Mouse (Mus musculus): ENCODE data around the gene Clec16a.

The Clec16a gene

GRCm38 (mm10) chr16:10660526-10660925 is 115.4 kb downstream of the Clec16a start:
- in situ Hi-C loops (cut with MboI; ENCODE audit: low pct_unique_long_range_greater_than_20kb in 1 of 2, low sequenced_read_pairs in 2 of 2, unreplicated experiment in 1 of 2), result no loop called here

DNA sequence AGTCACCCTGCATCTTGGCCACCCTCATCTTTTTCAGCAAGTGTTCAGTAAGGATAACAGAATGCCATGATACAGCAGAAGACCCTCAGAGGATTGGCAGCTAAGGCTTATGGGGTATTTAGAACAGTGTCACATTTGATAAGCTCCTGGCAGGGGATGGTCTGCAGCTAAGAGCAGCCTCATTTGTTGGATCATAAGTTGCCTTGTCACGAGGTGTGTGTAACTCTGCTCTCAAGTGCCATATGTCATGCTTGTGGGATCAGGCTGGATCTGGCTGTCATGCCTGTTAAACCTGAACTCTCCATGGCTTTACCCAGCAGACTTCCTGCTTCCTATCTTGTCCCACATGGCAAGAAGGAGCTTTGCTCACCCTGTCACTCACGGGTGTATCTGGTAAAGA is 116.2 kb downstream of the Clec16a start:
- in situ Hi-C loops (cut with MboI; ENCODE audit: low pct_unique_long_range_greater_than_20kb in 1 of 2, low sequenced_read_pairs in 2 of 2, unreplicated experiment in 1 of 2), result no loop called here

DNA sequence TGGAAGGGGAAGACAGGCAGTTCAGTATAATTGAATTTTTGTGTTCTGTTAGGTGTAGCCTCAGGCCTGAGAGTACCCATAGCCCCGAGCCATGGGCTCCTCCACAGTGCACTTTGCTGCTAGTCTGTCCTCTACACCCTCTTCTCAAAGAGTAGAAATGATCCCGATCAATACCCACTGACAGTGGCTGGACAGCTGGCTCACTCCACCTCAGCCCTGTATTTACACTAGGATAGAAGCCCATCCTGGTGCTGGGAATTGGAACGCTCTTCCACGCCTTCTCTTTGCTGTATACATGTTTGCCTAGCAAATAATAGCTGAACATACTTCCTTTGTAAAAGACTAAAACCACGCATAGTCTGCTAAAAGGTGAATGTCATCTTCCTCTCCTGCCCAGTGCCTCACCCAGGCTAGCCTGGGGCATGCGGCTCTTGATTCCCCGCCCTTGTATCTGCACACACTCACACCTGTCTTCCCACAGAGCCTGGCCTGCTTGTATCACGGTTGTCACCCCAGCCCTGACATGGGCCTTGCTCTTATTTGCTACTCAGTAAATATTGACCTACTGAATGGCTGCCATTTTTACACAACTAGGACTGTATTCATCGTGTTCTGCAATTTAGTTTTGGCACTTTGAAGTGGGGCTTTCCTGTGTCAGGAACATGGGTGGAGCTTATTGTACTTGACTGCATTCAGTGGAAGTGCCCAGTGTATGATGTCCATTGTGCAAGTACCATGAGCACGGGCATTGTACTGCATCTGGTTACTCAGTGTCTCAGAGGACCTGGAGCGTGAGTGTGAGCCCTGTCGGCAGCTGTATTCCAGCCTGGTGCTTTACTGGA is 119.0 kb downstream of the Clec16a start:
- in situ Hi-C loops (cut with MboI; ENCODE audit: low pct_unique_long_range_greater_than_20kb in 1 of 2, low sequenced_read_pairs in 2 of 2, unreplicated experiment in 1 of 2), result no loop called here

DNA sequence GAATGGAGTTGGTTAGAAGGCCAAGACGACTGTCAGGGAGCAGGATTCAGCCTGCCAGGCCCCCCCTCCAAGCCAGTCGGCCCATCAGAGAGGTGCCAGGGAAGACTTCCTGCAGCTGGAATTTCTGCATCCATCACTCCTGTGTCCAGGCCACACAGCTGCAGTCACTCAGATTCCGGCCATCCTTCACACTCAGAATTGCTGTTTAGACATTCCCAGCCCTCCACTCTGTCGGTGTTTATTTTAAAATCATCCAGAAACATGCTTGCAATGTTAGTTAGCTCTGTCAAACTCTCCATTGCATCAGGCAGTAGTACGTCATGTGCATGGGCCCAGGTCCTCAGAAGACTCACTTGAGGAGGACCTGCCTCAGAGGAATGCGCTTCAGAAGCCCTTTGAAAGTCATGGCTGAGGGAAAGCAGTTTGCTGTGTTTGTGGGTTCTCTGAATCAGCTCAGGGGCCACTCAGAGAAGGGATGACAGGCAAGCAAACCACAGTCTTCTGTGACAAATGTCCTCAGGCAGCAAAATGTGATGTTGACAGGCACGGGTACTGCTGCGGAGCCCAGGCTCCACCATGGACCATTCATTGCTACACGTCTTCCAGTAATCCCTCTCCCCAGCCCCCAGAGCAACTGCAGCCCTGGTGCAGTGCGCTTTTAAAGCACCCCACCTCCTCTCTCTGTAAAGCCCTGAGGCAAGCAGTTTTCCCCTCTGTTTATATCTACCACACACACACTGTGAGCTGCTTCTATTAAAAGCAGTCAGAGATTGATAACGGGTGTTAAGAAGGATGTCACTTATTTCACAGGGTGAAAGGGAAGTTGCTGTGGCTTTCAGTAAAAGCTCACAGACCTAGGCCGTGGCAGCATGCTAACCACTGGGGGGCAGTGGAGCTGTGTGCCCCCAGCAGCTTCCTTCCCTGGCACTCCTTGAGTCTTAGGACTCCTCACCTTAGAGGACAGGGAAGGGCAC is 120.1 kb downstream of the Clec16a start:
- in situ Hi-C loops (cut with MboI; ENCODE audit: low pct_unique_long_range_greater_than_20kb in 1 of 2, low sequenced_read_pairs in 2 of 2, unreplicated experiment in 1 of 2), result no loop called here

DNA sequence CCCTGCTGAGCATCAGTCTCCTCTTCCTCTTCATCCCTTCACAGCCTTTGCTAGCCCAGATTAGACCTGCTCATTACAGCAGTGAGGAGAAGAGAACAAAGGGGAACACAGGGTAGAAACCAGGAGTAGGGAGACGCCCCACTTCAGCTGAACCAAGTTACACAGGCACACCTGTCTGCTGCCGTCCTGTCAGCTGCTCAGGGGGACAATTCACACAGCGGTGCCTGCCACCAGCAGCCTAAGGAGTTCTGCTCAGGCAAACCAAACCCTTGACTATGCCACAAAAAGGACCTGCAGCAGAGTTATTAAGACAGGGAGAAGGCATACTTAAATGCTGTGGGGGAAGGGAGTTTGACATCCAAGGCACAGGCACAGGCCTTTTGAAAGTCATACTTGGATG is 121.6 kb downstream of the Clec16a start:
- in situ Hi-C loops (cut with MboI; ENCODE audit: low pct_unique_long_range_greater_than_20kb in 1 of 2, low sequenced_read_pairs in 2 of 2, unreplicated experiment in 1 of 2), result no loop called here

- in situ Hi-C loops (cut with MboI; ENCODE audit: low pct_unique_long_range_greater_than_20kb in 1 of 2, low sequenced_read_pairs in 2 of 2, unreplicated experiment in 1 of 2), result no loop called here
Measured at GRCm38 (mm10) chr16:10668453-10668852, 123.3 kb downstream of the Clec16a start.

DNA sequence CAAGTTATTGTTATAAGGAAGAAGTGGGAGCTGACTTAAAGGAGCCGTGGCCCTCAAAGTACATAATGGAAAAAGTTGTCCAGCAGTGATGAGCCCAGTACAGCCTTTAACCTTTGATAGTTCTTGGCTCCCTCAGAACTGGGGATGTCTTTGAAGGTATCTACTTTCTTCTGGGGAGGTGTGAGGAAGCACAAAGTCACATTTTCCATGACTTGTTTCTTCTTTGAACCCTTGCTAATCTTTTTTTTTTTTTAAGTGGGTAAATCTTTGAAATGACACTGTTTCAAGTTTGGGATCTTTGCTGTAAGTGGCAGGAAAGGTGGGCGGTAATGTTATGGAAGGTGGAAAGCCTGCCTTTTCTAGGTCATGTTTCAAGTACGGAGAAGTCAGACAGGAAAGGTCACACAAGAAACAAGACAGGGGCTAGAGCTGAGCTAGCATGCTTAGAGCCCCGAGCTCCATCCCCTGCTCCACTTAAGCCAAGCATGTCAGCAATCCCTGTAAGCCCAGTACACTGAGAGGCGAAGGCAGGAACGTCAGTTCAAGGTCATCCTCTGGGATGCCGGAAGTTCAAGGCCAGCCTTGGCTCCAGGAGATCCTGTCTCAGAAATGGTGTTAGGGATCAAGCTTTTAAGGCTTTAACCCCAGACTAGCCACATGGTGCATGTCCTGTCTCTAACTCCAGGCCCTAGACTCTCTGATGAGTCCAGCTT is 124.0 kb downstream of the Clec16a start:
- in situ Hi-C loops (cut with MboI; ENCODE audit: low pct_unique_long_range_greater_than_20kb in 1 of 2, low sequenced_read_pairs in 2 of 2, unreplicated experiment in 1 of 2), result no loop called here

- in situ Hi-C loops (cut with MboI; ENCODE audit: low pct_unique_long_range_greater_than_20kb in 1 of 2, low sequenced_read_pairs in 2 of 2, unreplicated experiment in 1 of 2), result no loop called here
Measured at GRCm38 (mm10) chr16:10669936-10670335, 124.8 kb downstream of the Clec16a start.

GRCm38 (mm10) chr16:10672490-10672889 is 127.4 kb downstream of the Clec16a start:
- in situ Hi-C loops (cut with MboI; ENCODE audit: low pct_unique_long_range_greater_than_20kb in 1 of 2, low sequenced_read_pairs in 2 of 2, unreplicated experiment in 1 of 2), result no loop called here

- in situ Hi-C loops (cut with MboI; ENCODE audit: low pct_unique_long_range_greater_than_20kb in 1 of 2, low sequenced_read_pairs in 2 of 2, unreplicated experiment in 1 of 2), result no loop called here
Measured at GRCm38 (mm10) chr16:10674020-10674419, 128.9 kb downstream of the Clec16a start.

- in situ Hi-C loops (cut with MboI; ENCODE audit: low pct_unique_long_range_greater_than_20kb in 1 of 2, low sequenced_read_pairs in 2 of 2, unreplicated experiment in 1 of 2), result no loop called here
Measured at GRCm38 (mm10) chr16:10674957-10675356, 129.8 kb downstream of the Clec16a start.

DNA sequence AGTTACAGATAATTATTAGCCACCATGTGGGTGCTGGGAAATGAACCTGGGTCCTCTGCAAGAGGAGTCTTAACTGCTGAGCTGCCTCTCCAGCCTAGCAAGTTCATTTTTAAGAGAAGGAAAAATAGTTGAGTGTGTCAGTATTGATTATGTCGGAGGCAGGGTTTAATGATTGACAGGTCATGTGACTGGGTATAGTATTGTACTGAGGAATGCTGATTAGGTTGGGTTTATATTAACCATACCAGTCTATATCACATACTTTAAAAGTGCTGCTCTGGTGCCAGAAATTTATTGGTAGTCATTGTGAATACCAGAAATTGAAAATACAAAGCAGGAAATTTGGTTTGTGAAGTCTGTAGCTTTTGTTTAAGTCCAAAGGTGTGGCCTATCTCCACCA is 130.5 kb downstream of the Clec16a start:
- in situ Hi-C loops (cut with MboI; ENCODE audit: low pct_unique_long_range_greater_than_20kb in 1 of 2, low sequenced_read_pairs in 2 of 2, unreplicated experiment in 1 of 2), result no loop called here

DNA sequence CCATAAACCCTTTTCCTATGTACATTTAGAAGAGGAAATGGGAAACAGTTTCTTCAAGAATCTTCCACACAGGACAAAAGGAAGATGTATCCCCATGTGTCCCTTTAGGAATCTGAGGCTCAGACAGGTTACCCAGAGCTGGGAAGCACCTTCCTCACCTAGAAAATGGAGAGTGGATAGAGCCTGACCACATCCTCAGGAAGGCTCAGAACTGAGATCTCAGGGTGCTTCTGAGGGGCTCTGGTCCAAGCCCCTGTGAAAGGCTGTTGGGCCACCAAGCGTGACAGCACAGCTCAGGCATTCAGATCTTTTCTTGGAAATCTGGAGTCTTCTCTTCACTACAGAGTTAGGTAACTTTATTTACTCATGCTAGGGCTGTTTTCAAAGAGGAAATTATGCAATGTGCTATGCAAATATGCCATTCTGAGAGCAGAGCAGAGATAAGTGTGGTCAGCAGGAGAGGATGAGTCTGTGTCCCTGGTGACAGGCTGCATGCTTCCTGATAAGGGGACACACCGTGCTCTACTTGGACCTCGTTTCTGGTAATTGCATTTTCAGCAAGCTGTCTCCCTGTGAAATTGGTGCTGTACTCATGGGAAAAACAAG is 131.4 kb downstream of the Clec16a start:
- in situ Hi-C loops (cut with MboI; ENCODE audit: low pct_unique_long_range_greater_than_20kb in 1 of 2, low sequenced_read_pairs in 2 of 2, unreplicated experiment in 1 of 2), result no loop called here

DNA sequence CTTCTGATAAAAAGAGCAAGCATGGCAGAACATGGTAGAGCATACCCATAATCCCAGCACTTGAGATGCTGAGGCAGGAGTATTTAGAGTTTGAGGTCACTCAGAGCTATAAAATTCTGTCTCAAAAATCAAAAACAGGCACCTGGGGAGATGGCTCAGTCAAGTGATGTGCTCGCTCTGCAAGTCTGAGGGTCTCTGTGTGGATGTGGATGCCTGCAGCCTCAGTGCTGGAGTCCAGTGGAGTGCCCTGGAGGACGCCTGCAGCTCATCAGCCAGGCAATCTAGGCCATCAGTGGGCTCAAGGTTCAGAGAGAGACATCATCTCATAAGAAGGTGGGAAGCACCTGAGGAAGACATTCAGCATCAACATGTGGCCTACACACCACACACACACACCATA is 137.4 kb downstream of the Clec16a start:
- in situ Hi-C loops (cut with MboI; ENCODE audit: low pct_unique_long_range_greater_than_20kb in 1 of 2, low sequenced_read_pairs in 2 of 2, unreplicated experiment in 1 of 2), result no loop called here

GRCm38 (mm10) chr16:10683193-10684000 is 138.3 kb downstream of the Clec16a start:
- in situ Hi-C loops (cut with MboI; ENCODE audit: low pct_unique_long_range_greater_than_20kb in 1 of 2, low sequenced_read_pairs in 2 of 2, unreplicated experiment in 1 of 2), result no loop called here

DNA sequence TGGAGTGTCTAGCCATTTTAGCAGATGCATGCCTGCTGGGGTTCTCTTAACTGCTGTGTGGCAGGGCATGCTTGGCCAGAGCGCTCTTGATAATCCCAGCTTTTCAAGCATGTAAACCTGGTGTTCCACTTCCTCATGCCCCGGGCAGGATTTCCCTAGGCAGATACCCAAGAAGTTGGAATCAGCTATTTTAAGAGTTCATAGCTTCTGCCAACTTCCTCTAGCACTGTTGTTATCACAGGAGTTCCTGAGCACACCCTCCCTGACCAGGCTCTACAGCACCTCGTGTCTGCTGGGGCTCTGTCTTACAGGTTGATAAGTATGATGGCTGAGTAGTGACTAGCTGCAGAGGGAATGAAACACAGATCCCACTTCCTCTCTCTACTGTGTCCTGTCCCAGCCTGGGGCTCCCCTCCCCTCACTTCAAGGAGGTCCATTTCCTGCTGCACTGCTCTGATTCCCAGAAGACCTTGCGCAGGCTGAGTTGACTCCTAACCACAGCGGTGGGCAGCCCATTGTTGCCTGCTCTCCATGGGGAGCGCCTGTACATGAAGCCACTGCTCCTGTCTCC is 144.7 kb downstream of the Clec16a start:
- in situ Hi-C loops (cut with MboI; ENCODE audit: low pct_unique_long_range_greater_than_20kb in 1 of 2, low sequenced_read_pairs in 2 of 2, unreplicated experiment in 1 of 2), result no loop called here

GRCm38 (mm10) chr16:10690442-10690841 is 145.3 kb downstream of the Clec16a start:
- in situ Hi-C loops (cut with MboI; ENCODE audit: low pct_unique_long_range_greater_than_20kb in 1 of 2, low sequenced_read_pairs in 2 of 2, unreplicated experiment in 1 of 2), result no loop called here
